Mouse (Mus musculus) megakaryocyte-erythroid progenitor cell, adult 5-6 weeks (primary cell): ENCODE data around the gene Ugt1a7c. TPM values are rescaled to one million over a fixed set of nuclear protein-coding genes. Genes with fewer than 3 reads are reported as not detected.

Experiments used
- ATAC-seq: replicated peaks from 2 replicates; pipeline ENCODE4 v1.8.0; 2016; ENCODE audit warnings: mild to moderate bottlenecking, inconsistent platforms; ENCODE audit not compliant: severe bottlenecking, poor library complexity, low FRiP score, low TSS enrichment
- total RNA-seq, 2 experiments: library from RNA; stranded (forward) in 1 of 2; stranded (reverse) in 1 of 2; fragments of 200-1000, 215-1000 nt in 1 of 2; fragments of >200 nt in 1 of 2; fragmentation: Nextera tagmentation in 1 of 2; gene quantifications; 2 replicates each; pipeline ENCODE4 v1.2.3; 2014 to 2017

The Ugt1a7c gene
- total RNA-seq, 2 experiments from 2014 or later, result 0.11 to 0.61 TPM

GRCm38 (mm10) chr1:88254793-88255465 is 160.1 kb downstream of the Ugt1a7c start:
- ATAC-seq, result no peak

GRCm38 (mm10) chr1:88255466-88255857 is 160.6 kb downstream of the Ugt1a7c start:
- no peak for ATAC-seq

GRCm38 (mm10) chr1:88255989-88256754 is 161.3 kb downstream of the Ugt1a7c start:
- ATAC-seq, result no peak

GRCm38 (mm10) chr1:88256886-88257663 is 162.2 kb downstream of the Ugt1a7c start:
- ATAC-seq, result no peak

GRCm38 (mm10) chr1:88257681-88258080 is 162.8 kb downstream of the Ugt1a7c start:
- no peak for ATAC-seq

DNA sequence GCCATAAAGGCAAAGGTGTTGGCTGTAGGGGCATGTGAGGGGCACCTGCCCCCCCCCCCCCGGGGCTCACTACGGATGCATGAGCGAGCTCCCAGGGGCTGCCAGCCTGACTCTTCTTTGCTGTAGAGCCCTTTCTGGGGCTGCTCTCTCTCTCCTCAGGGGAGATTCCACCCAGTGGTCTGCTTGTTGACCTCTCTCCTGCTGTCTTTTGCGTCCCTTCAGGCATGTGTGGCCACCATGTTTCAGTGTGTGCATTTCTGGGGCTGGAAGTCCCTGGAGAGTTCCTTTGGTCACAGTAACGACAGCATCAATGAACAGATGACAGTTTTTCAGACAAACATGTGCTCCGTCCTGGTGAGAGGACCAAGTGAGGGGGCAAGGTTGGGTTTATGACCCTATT is 163.5 kb downstream of the Ugt1a7c start:
- no peak for ATAC-seq

DNA sequence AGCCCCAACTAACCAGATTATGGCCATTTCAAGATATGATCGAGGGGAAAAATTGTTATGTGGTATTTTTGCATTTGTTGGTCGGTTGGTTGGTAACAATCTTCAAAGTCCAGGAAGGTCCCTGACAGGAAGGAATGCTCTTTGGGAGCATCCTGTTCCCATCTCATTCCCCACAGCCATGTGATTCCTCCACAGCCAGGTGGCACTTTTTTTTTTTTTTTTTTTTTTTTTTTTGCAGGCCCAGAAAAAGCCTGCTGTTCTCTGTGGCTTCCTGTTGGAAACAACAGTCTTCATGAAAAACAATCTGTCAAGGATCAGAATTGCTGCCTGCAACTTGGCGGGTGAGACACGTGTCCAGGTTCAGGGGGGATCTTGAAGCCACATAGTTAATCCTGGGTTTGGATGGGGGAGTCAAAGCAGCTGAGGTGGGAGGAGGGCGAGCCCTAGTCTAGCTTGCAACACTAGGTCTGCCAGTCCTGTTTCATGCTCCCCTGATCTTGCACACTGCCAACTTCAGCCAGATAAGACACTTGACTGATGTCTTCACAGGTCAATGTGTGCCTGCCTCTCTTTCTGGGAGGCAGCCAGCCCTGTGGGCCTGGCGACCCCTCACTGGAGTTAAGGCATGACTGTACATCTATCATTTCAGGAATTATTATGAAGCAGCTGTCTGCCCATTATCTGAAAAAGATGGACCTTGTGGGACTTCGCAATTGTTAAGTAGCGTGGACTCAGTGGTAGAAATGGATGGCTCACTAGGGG is 164.2 kb downstream of the Ugt1a7c start:
- peak; percentile 19 for ATAC-seq

GRCm38 (mm10) chr1:88259643-88260024 is 164.8 kb downstream of the Ugt1a7c start:
- peak; percentile 1 for ATAC-seq

GRCm38 (mm10) chr1:88260114-88260513 is 165.3 kb downstream of the Ugt1a7c start:
- ATAC-seq, result 0 out of 2 replicates have a peak, but pooled peaks have one; percentile 0

- peak; percentile 0 for ATAC-seq
These were observed 165.9 kb downstream of the Ugt1a7c start for GRCm38 (mm10) chr1:88260604-88261377.

GRCm38 (mm10) chr1:88261706-88262105 is 166.8 kb downstream of the Ugt1a7c start:
- ATAC-seq, result peak; percentile 3

DNA sequence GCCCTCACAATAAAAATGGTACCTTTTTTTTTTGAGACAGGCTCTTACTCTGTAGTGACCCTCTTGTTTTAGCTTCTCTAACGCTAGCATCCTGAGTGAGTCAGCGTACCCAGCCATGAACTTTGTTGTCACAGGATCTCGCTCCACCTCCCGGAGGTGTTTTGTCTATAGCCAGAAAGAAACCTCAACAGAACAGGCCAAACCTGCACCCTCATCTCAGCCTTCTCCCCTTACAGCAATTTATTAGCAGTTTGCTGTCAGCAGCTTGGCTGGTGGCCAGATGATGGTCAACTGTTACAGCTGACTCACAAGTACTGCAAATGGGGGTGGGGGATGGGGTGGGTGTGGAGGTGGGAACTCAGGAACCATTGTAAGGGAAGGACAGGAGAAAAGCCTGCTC is 167.4 kb downstream of the Ugt1a7c start:
- ATAC-seq, result no peak

- no peak for ATAC-seq
These were observed 168.1 kb downstream of the Ugt1a7c start for GRCm38 (mm10) chr1:88262961-88263360.

- ATAC-seq, result no peak
These were observed 168.9 kb downstream of the Ugt1a7c start for GRCm38 (mm10) chr1:88263778-88264177.

DNA sequence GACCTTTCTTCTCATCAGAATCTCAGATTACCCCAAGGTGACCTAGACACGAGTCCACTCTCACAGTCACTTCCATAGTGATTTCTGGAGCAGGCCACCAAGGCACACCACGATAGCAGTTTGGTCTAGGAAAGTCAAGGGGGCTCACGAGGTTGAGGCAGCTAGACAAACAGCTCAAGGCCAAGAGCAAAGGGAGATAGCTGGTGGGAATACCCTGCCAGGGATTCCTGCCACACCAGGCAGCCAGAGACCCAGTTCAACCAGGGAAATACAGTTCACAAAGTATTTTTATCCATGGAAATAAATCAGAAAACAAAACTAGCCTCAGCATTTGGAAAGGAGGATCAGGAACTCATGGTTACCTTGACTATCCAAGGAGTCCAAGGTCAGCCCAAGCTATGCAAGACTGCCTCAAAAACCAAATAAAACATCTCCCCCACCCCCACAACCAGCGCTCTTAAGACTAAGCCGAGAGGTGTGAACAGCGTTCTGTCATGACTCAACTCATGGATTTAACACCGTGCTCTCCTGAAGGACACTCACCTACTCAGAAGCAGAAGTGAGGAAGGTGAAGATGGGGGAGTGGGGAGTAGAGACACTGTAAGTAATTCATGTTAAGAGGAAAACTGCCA is 169.5 kb downstream of the Ugt1a7c start:
- ATAC-seq, result no peak

DNA sequence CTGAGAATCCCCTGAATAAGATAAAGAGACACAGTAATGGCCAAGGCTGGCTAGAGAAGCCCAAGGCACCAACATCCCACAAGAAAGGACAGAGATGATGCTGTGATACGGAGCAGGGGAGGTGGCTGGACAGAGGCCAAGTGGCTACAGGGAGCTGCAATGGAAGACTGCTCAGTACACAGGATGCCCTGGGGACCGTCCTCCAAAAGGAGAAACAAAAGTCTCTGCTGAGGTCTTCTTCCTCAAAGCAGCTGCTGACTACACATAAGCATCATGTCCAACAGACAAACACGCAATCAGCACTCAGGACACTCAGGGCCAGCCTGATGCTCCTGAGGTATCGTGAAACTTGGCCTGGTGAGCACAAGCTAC is 170.0 kb downstream of the Ugt1a7c start:
- ATAC-seq, result no peak

- no peak for ATAC-seq
These were observed 171.3 kb downstream of the Ugt1a7c start for GRCm38 (mm10) chr1:88266123-88266522.

DNA sequence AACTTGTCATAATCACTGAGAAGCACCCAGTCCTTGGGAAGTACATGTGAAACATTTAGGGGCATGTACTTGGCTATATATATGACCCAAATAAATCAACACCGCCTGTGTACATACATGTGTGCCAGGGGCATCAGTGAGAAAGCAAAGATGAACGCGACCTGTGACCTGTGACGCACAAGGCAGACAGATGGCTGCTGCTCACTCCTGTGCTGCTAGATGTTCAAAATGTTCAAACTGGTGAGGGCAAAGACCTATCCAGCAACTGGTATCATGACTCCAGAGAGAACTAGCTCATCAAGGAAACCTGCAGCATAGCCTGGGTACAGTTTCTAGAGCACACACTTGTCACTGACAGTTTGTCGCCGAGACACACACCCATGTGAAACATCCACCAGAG is 172.6 kb downstream of the Ugt1a7c start:
- no peak for ATAC-seq
